Mouse (Mus musculus): ENCODE measurements around the gene Terf2ip. TPM values are rescaled to one million over a fixed set of nuclear protein-coding genes. Genes with fewer than 3 reads are reported as not detected.

Gene Terf2ip
- polyA plus RNA-seq (2017; shearing (Covaris generic)) = 10 to 100 TPM in 1 of 2 experiments, 1 to 10 TPM in 1; 9.9 to 11.4 TPM

DNA sequence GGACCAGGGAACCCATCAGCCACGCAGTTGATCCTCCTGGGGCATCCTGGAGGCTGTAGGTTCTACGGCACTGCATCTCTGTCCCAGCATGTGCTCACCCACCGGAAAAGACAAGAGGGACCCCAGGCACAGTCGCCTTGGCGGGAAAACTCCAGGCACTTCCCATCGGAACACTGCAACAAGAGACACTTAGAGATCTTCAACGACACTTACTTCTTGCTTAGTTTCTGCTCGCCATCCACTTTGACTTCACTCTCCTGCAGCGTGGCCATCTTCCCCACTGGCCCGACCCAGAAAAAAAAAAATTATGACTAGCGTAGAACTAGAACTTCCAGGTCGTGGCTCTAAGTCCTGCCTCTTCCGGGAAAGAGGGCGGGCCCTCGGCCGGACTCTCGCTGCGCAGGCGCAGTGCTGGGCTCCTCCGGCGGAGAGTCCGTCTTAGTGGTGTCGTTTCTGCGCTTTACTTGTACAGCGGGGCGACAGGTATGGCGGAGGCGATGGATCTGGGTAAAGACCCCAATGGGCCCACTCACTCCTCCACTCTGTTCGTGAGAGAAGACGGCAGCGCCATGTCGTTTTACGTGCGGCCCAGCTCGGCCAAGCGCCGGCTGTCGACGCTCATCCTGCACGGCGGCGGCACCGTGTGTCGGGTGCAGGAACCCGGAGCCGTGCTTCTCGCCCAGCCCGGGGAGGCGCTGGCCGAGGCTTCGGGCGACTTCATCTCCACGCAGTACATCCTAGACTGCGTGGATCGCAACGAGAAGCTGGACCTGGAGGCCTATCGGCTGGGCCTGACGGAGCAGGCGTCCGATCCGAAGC lies at the start of gene Terf2ip, which contains the start of gene Kars:
Gene Terf2ip, plus strand, starts transcription at position 402 of the 819 bp plus-strand sequence.
Gene Kars, minus strand, starts transcription at position 327 of the 819 bp plus-strand sequence.
- ATAC-seq = peak; percentile 91

DNA sequence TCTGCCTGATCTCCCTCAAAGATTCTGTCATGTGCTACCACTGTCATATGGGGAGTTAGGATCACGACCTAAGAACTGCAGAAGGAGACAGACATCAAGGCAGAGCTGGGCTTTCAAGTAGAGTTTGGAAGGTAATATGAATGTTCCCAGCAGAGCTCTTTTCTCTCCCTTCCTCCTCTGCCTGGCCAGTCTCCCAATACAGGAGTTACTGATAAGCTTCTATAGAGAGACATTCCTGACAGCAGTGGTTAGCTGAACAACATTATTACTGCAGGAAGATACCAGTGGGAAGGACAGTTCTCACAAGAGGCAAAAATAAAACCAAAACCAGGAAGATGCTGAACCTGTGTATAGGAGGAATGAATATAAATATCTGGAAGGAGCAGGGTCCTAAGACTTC lies 48.6 kb upstream of the Terf2ip start:
- no peak for ATAC-seq

DNA sequence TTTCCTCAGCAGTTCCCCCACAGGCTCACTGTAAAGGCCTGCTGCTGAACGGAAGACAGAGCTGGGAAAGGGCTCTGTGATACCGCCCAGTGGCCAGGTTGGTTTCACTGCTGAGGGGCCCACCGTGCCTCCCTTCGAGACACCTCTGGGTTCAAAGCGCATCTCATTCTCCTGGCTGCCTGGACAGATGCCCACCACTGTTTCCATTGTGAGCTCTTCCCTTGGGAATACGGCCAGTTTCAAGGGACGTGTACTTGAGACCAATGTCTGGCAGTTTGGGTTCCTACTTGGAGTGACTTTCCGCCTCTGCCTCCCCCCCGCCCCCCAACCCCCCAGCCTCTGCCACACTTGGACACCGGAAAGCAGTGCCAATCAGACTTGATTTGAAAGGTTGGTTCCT lies 48.1 kb upstream of the Terf2ip start:
- ATAC-seq = no peak

DNA sequence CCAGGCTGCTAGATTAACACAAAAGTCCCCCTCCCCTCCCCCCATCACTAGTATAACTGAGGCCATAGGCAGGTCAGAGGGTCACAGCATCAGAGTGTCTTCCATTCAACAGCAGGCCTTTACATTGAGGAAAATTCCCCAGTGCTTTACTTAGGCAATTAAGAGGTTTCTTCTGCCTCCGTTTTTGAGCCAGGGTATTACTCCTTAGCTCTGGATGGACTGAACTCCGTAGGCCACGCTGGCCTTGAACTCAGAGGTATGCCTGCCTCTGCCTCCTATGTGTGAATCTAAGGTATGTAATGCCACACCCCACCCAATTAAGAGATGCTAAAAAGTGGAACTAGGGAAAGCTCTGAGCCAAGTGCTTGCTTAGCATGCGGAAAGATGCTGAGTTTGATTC lies 47.7 kb upstream of the Terf2ip start:
- no peak for ATAC-seq

DNA sequence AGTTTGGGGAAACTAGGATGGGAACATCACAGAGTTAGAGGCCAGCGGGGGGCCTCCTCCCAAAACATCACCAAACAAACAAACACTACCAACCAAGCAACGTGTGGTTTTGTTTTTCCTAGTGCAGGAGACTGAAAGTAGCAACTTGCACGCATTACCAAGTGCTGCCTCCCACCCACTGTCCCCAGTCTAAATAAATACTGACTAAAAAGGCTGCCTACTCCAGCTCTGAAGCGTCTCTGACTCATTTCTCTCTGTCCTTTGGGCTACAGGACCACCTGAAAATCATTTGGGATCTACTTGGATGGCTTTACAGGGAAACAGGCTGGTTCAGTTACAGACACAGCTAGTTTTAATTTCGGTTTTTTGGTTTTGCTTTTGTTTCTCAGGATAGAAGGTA lies 46.8 kb upstream of the Terf2ip start:
- ATAC-seq = no peak

DNA sequence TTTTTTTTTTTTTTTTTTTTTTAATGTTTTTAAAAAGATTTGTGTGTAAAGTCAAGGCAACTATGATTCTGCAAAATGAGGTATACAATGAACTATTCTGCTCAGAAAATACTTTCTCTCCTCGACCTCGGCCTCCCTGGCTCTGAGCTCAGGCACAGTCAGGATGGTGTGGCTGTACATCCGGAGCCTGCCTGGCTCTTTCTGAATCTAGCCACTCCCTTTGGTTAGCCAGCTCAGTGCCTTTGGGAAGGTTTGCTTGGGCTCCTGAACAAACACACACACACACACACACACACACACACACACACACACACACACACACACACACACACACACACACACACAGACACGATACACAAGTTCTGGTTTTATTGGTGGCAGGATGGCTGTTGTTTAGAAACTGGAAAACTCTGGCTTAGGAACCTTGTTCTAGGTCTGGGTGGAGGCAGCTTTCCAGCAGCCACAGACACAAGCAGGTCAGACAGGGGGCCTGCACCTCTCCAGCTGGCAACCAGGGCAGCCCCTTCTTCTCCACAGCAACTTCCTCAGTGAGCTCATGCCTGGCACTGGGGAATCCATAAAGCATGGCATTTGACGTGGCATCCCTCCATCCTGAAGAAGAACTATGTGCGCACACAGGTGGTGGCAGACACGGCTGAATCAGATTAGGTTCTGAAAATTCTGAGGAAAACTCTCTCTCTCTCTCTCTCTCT lies 46.2 kb upstream of the Terf2ip start:
- no peak for ATAC-seq

DNA sequence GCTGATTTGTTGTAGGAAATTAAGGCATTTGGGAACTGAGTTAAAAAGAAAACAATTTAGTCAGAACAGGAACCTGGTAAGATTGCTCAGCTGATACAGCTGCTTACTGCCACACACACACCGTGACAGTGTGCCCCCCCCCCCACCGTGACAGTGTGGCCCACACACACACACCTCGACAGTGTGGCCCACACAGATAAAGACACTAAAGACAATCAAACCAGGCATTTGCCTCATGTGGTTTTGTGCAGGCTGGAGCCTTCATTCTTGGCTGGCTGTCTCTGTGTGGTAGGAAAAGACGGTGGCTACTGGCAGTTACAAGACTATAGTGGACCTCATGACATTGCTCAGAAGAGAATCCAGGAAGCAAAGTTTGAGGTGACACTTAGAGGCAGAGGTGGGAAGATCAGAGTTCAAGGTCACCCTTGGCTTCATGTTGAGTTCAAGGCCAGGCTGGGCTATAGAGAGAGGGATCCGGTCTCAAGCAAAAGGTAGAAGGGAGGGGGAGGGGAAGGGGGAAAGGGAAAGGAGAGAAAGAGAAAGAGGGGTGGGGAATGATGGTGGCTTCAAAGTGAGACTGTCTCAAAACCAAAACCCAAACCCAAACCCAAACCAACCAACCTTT lies 43.8 kb upstream of the Terf2ip start:
- ATAC-seq = no peak

DNA sequence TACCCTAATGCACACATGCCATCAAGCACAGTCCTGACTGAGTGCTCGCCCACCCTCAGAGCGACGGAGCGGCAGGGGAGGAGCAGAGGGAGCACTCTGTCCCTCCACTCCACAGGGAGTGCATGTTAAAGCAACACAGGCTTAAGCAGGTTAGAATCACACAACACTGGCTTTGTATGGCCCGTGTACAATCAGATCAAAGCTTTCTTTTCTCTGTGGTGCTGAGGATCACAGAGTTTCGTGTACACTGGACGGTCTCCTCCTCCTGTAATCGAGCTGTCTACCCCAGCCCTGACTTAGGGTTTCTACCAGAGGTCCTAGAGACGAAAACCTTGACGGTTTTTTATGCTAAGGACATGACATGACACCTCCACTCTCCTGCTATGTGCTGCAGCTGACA lies 42.7 kb upstream of the Terf2ip start:
- no peak for ATAC-seq

DNA sequence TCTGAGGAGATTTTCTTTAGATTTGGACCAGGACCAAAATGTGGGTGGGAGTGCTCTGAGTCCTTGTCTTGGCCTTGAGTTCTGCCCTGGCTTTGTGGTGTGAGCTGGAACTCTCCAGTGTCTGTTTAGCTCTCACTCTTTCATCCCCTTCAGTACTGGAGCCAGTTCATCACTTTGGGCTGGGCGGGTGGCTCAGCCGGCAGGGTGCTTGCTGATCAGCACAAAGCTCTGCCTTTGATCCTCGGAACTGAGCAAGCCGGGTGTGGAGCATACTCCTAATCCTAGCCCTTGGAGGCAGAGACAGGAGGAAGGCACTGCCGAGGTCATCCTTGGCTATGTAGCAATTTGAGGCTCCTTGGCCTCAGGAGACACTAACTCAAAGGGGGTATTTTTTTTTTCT lies 42.2 kb upstream of the Terf2ip start:
- ATAC-seq = no peak

DNA sequence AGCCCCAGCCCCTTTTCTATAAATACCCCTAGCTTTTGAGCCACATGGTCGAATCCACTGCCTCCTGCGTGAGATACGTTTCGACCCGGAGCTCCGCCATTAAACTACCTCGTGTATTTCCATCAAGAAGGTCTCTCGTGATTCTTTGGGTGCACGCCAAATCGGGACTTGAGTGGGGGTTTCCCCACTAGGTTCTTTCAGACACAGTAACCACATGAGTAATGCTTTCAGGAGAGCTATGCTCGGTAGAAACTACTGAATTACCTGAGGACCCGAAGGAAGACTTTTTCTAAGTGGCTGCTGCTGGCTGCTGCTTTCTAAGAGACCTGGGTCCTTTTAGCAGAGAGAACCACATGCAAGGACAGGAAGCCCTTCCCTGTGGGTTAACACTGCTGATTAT lies 37.1 kb upstream of the Terf2ip start:
- no peak for ATAC-seq

DNA sequence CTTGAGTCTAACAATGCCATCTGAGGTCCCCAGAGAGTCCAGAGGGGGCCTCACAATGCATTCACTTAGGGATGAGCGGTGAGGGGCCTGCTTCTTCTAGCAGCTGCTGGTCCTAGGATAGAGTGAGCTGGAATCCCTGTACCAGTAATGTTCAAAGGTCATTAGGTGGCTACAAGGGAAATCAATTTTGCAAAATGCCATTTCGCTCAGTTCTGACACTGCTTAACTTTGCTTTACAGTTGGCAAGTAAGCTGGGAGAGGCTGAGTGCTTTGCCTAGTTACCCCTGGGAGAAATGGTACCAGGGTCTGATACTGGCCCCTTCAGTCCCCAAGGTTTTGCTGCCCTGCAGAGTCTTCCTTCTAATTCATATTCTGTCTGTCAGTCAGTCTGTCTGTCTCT lies 35.5 kb upstream of the Terf2ip start:
- no peak for ATAC-seq

DNA sequence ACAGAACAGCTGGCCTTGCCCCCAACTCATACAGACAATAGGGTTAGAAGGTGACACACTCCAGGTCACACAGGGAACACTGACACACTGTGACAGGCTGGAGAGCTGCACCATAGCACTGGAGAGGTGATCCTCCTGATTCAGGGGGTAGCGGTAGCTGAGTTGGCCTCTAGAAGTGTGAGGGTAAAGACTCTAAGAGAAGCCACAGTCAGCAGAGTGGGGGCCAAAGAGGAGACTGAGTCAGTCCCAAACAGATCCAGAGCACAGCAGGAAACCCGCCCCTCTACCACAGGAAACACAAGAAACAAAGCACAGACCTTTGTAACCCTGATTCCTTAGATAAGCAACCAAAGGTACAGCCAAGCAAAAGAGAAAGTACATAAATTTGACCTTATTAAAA lies 34.9 kb upstream of the Terf2ip start:
- peak; percentile 97 for ATAC-seq

DNA sequence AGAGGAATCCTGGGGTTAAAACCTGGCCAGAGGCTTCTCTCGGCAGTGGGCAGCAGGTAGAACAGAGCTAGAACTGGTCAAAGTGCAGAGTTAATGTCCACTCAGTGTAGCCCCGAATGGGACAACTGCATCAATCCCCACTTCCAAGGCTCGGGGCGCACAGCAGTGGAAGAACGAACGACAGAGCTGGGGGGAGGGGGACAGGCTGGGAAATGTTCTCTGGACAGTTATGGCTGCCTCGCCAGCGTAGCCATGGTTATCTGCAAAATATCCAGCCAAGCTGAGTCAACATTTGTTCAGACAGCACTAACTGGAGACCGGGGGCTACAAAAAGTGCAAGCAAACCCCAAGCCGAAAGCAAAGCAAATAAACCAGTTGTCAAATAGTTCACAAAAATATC lies 33.1 kb upstream of the Terf2ip start:
- no peak for ATAC-seq

DNA sequence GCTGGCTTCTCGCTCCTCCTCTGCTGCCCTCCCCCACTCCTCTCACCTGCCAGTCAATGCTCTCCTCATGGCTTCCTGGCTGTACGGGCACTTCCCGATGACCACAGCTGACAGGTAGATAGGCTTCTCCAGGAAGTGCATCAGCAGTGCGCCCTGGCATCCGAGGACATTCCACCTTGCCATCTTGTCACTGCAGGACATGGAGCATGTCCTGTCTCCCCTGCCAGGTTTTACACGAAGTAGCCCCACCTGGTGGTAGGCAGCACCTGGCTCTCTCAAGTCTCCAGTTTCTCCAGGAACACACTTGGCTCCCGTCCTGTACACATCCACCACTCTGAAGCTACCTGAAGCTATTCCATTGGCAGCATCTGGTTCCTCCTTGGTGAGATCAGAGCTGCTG lies 29.1 kb upstream of the Terf2ip start:
- ATAC-seq = no peak

DNA sequence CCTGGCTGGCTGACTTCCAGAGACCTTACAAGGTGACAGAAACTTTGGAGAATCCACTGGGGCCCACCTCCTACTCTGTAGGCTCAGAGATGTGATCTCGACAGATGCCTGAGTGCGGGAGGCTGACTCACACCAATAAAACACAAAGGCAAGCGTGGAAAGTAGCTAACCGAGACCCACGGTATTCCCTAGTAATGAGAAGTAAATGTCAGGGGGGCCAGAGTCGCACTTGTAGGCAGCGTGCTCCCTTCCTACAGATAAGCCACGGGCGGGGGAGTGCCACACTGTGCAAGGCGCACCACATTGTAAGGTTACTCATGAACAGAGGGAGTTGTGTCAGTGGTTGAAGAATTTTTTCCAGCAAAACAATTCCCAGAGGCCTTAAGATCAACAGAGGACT lies 26.7 kb upstream of the Terf2ip start:
- no peak for ATAC-seq

DNA sequence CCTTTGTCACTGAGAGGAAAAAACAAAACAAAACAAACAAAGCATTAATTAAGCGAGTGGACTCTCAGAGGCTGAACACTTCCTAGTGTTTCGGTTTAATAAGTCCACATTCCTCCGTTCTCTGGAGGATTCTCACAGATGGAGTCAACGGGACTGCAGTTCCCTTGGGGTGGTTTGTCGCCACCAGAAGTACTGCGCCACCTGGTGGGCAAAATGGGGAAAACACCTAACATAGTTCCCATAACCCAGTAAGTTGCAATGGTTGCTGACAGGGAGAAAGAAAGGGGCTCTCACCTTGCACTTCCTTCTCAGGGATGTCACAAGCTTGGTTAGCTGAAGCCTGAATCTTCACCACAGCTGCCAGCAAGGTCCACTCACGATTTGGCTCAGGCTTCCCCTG lies 21.3 kb upstream of the Terf2ip start:
- peak; percentile 68 for ATAC-seq

DNA sequence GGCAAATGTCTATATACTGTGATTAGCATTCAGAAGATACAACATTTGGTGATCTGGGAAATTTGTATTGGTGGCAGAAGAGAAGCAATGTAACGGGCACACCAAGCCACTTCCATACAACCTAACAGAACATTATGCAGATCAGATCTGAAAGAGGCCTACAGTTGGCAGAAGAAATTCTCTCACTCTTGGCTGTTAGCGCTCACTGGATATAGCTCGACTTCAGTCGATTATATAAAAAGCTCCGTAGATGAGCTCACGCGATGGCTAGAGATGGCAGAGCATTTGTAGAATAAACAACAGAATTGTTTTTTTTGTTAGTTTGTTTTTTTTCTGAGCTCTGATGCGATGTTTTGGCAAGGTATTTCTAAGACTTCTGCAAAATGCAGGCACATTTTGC lies 19.9 kb upstream of the Terf2ip start:
- ATAC-seq = no peak

DNA sequence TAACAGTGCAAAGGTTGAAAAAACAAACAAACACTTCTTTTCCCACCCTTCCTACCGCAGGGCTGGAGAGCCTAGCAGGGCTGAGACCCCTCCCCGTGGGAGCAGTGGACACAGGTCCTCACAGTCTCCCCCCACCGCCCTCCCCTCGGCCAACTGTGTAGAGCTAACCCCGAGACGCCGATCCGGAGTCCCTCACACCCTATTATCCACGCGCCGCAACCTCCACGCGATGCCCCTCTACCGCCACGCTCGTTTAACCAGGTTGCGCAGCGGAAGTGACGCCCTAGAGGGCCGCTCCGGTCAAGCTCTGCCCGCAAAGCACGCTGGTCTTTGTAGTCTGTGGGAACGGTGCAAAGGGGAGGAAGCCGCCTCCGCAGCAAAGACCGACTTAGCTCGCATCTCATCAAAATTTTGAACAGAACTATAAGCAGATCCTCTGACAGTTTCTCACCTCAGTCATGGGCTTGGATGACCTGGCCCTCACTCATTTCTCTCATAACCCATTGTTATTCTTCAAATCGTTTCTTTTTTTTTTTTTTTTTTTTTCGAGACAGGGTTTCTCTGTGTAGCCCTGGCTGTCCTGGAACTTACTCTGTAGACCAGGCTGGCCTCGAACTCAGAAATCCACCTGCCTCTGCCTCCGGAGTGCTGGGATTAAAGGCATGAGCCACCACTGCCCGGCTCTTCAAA lies 19.0 kb upstream of the Terf2ip start, which contains the start of gene Adat1:
Gene Adat1, minus strand, starts transcription at position 290 of the 690 bp plus-strand sequence.
- ATAC-seq = peak; percentile 98

DNA sequence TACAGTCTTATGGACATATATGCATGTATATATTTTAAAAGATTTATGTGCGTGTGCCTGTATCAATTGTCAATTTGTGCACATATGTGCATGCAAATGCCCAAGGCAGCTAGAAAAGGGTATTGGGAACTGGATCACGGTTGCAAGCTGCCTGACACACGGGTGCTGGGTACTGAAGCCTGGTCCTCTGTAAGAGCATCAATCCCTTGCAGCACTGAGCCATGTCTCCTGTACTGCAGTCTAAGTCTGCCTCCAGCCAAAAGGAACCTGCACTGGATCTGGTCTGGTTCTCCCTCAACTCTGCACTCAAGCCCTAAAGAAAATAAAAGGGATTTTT lies 18.5 kb upstream of the Terf2ip start:
- no peak for ATAC-seq

DNA sequence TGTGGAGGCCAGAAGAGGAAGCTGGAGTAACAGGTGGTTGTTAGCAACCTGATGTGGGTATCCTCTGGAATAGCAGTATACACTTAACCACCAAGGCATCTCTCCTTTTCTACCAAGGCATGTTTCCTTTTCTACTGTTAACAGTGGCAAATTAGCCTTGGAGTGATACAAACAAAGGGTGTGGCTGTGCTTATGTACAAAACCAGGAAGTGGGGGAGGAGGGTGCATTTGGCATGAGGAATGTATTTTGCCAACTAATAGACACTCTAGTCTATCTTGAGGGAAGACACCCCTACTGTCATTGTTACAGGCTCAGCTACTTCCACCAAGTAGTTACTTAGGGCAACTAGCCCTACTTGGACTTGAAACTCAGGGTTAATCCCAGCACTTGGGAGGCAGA lies 6.4 kb upstream of the Terf2ip start:
- ATAC-seq = no peak

DNA sequence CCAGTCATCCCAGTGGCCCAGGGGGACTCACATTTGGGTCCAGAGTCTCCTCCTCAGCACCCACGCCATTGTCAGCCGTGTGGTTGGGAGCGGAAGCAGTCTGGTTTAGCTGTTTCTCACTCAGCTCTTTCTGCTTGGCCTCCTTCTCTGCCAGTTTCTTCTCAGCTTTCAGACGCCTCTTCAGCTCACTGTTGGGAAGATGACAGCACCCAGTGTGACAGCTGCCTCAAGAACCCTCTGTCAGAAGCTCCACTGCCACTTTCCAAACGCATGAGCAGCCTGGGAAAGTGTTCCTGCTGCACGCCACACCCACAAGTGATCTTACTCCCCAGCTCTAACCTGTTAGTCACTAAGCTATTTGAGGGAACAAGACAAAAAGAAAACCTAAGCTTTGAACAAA lies 5.6 kb upstream of the Terf2ip start:
- no peak for ATAC-seq

DNA sequence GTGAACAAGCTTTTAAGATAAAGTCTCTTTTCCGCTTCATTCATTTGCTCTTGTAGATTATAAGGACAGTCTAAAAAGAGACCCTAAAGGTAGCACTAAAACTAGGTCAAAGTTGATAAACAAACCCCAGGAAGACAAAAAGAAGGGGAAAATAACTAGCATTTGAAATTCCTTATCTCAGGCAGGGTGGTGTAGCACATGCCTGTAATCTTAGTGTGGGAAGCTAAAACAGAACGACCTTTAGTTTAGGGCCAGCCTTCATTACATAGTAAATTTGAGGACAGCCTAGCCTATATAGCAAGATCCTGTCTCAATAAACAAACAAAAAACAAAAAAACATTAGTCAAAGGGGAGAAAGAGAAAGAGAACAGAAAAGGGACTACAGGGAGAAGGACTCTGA lies 3.5 kb upstream of the Terf2ip start:
- ATAC-seq = no peak

DNA sequence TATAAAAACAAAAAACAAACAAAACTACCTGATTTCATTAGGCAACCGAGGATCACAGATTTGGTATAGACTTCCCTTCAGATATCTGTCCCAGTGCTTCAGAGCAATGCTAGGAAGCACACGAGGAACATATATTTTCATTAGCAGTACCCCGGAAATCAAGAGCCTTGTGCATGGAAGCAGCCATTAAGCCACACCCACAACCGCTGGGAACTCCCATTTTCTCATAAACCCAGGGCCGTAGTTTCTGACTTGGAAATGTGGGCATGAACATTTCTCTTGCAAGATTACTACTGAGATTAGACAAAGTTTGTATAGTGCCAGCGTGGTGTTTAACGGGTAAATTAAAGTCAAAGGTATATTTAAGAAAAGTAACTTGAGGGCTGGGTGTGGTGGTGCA lies 1.6 kb upstream of the Terf2ip start:
- ATAC-seq = no peak
